Mouse (Mus musculus) midbrain, embryonic 12.5 days (tissue): Measurements from ENCODE around the gene Gm10031. TPM values are rescaled to one million over a fixed set of nuclear protein-coding genes. Genes with fewer than 3 reads are reported as not detected.

Experiments
- ATAC-seq: fragments of 200-750 bp; cut with Nextera tagmentation; 2 replicates; pipeline ENCODE4 v1.8.0; 2017; ENCODE audit warnings: low read depth, moderate TSS enrichment, moderate library complexity; ENCODE audit not compliant: low FRiP score
- H3K27ac ChIP-seq: fragments of 300-500 bp; sonication (generic); replicated peaks from 2 replicates; pipeline ENCODE4 v1.5.1; 2016; ENCODE audit warnings: mild to moderate bottlenecking
- H3K27me3 ChIP-seq: fragments of 300-500 bp; sonication (generic); 2 replicates; pipeline ENCODE4 v1.6.1; 2016; ENCODE audit warnings: mild to moderate bottlenecking
- H3K36me3 ChIP-seq: fragments of 300-500 bp; sonication (generic); 2 replicates; pipeline ENCODE4 v1.6.1; 2016
- H3K4me1 ChIP-seq: fragments of 300-500 bp; sonication (generic); 2 replicates; pipeline ENCODE4 v1.6.1; 2016
- H3K4me2 ChIP-seq: fragments of 300-500 bp; sonication (generic); replicated peaks from 2 replicates; pipeline ENCODE4 v1.6.1; 2016; ENCODE audit warnings: mild to moderate bottlenecking, moderate library complexity
- H3K4me3 ChIP-seq: fragments of 300-500 bp; sonication (generic); 2 replicates; pipeline ENCODE4 v1.5.1; 2016; ENCODE audit warnings: mild to moderate bottlenecking
- H3K9ac ChIP-seq: fragments of 300-500 bp; sonication (generic); replicated peaks from 2 replicates; pipeline ENCODE4 v1.6.1; 2016; ENCODE audit warnings: mild to moderate bottlenecking, moderate library complexity
- H3K9me3 ChIP-seq: fragments of 300-500 bp; sonication (generic); 2 replicates; pipeline ENCODE4 v1.6.1; 2016; ENCODE audit warnings: mild to moderate bottlenecking
- WGBS: fragments of 180-500 bp; shearing (Covaris S2); methylation state at CpG from one replicate; pipeline ENCODE4 v1.1.7; 2016; 5-methylcytosine and 5-hydroxymethylcytosine counted together
- polyA plus RNA-seq: library from polyadenylated mRNA; unstranded; fragments of >200 nt; fragmentation: Nextera tagmentation; extraction: Ambion mirVana; gene quantifications from 2 replicates; pipeline ENCODE4 v1.2.1, GENCODE M21; 2016

Gm10031 gene
- polyA plus RNA-seq, 1 experiment from 2014 or later, result 0.89 TPM

DNA sequence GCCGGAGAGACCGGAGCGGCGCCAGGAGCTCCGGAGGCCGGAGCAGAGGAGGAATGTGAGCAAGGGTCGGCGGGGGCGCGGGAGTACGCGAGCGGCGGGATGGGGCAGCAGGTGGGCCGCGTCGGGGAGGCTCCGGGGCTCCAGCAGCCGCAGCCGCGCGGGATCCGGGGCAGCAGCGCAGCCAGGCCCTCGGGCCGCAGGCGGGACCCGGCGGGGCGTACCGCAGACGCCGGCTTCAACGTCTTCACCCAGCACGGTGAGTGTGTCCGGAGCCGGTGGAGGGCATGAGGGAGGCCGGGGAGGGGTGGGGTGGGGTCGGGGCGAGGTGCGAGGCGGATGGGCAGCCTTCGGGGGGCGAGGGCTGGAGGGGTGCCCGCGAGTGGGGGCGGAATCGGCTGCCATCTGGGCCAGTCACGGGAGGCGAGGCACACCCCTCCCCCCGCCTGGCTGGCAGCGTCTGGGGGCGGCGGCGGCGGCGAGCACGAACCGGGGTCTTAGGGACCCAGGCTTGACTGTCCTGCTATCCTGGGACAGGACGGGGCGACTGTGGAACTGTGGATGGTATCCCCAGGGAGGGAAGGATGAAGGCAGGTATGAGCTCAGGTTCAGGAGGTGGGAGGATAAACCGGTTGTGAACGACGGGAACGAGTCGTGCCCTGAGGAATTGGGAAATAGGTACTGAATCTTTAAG lies 35.3 kb downstream of the Gm10031 start:
- 0 out of 2 replicates have a peak, but pooled peaks cover 4% of the 10 kb centered on the region for H3K27me3 ChIP-seq
- peak overlapping the region; percentile 95 for H3K9ac ChIP-seq
- H3K27ac ChIP-seq, result peak overlapping the region; percentile 96
- H3K9me3 ChIP-seq, result no peaks in the 10 kb centered on the region
- peaks cover 17% of the 10 kb centered on the region for H3K4me1 ChIP-seq
- H3K4me3 ChIP-seq, result peak overlapping the region; percentile 90
- ATAC-seq, result peak; percentile 73
- H3K4me2 ChIP-seq, result peak overlapping the region; percentile 65
- 0% methylated on average over 24 of the region's 66 CpGs for WGBS
- no peaks in the 10 kb centered on the region for H3K36me3 ChIP-seq

DNA sequence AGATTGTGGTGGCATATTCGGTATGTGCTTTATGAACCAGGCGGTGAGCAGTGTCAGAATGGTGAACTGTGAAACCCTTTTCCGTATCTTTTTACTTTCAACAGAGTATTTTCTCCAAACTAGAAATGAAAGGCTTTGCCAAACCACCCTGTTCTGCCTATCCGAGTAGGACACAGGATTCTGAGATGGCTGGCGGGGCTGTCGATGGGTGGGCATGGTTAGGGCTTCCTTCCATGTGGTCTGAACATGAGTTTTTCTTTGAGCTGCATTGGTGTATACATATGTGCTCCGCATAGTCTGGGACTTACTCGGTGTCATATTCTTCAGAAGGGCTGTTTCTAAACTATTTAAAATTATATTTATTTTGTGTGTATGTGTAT lies 35.8 kb downstream of the Gm10031 start:
- Histone ChIP-seq H3K27ac (peak overlapping the region; percentile 96), H3K9ac (peak overlapping the region; percentile 95), H3K9me3 (no peaks in the 10 kb centered on the region), H3K4me3 (peak overlapping the region; percentile 90), H3K36me3 (no peaks in the 10 kb centered on the region), H3K4me2 (peak overlapping the region; percentile 65), H3K27me3 (0 out of 2 replicates have a peak, but pooled peaks cover 4% of the 10 kb centered on the region), H3K4me1 (peaks cover 17% of the 10 kb centered on the region)
- ATAC-seq, result no peak
- 18% methylated on average over 8 of the region's 8 CpGs for WGBS

DNA sequence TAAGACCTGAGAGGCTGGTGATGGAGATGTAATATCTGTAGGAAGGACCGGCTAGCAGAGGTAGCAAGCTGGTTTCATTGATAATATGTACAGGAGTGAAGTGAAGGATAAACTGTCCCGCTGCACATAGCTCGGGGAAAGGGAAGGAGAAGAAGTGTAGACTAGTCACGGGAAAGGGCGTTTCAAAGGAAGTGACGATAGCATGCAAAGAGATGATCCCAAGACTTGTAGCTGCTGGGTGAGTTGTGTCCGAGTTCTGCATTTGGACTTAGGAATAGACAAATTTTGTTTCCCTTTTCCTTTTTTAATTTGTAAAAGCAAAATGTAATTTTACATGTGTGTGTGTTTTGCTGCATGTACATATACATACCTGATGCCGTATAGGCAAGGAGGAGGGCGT lies 36.7 kb downstream of the Gm10031 start:
- Histone ChIP-seq H3K9me3 (no peaks in the 10 kb centered on the region), H3K36me3 (no peaks in the 10 kb centered on the region), H3K9ac (no peak overlapping the region; the same call in 1 of the 2 replicates), H3K4me3 (no peak overlapping the region), H3K4me2 (peak overlapping the region; percentile 65), H3K27me3 (no peaks in the 10 kb centered on the region), H3K27ac (no peak overlapping the region), H3K4me1 (peaks cover 17% of the 10 kb centered on the region)
- no peak for ATAC-seq
- WGBS, result 89% methylated on average over 9 of the region's 9 CpGs

DNA sequence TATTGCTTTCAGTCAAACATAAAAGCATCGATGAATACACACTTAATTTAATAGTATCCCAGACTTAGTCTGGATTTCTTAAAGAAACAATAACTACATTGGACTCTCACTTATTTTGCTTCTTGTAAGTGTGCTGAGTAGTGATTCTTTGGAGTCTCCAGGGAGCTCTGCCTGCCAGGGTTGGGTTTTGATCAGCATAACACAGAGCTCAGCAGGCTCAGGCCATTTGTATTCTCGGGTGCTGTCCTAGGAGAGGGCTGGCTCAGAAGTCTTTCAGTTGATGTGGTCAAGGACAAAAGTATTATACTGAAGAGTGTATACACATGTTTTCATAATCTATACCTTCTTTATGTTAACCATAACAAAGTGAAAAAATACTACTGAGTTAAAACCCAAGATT lies 41.5 kb downstream of the Gm10031 start:
- no peak overlapping the region for H3K9ac ChIP-seq
- no peak overlapping the region for H3K4me3 ChIP-seq
- ATAC-seq, result no peak
- no peaks in the 10 kb centered on the region for H3K9me3 ChIP-seq
- no peaks in the 10 kb centered on the region for H3K27me3 ChIP-seq
- no peaks in the 10 kb centered on the region for H3K36me3 ChIP-seq
- no peak overlapping the region for H3K27ac ChIP-seq
- H3K4me1 ChIP-seq, result peaks cover 7% of the 10 kb centered on the region
- no peak overlapping the region for H3K4me2 ChIP-seq
- 62% methylated on average over 2 of the region's 2 CpGs for WGBS

DNA sequence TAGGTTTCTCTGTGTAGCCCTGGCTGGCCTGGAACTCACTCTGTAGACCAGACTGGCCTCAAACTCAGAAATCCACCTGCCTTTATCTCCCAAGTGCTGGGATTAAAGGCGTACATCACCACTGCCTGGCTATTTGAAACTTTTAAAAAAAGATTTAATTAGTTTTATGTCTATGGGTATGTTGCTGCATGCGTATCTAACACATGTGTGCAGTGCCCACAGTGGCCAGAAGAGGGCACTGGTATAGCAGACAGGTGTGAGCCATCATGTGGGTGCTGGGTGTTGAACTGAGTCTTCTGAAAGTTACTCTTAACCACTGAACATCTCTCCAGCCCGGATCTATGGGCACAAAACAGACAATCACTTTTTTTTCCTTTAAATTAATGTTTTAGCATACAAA lies 42.3 kb downstream of the Gm10031 start:
- no peaks in the 10 kb centered on the region for H3K9me3 ChIP-seq
- 98% methylated on average over 3 of the region's 3 CpGs for WGBS
- H3K27me3 ChIP-seq, result no peaks in the 10 kb centered on the region
- ATAC-seq, result no peak
- no peak overlapping the region for H3K27ac ChIP-seq
- H3K36me3 ChIP-seq, result no peaks in the 10 kb centered on the region
- H3K4me3 ChIP-seq, result no peak overlapping the region
- no peak overlapping the region for H3K4me2 ChIP-seq
- no peak overlapping the region for H3K9ac ChIP-seq
- H3K4me1 ChIP-seq, result peaks cover 4% of the 10 kb centered on the region; the same call in 1 of the 2 replicates

DNA sequence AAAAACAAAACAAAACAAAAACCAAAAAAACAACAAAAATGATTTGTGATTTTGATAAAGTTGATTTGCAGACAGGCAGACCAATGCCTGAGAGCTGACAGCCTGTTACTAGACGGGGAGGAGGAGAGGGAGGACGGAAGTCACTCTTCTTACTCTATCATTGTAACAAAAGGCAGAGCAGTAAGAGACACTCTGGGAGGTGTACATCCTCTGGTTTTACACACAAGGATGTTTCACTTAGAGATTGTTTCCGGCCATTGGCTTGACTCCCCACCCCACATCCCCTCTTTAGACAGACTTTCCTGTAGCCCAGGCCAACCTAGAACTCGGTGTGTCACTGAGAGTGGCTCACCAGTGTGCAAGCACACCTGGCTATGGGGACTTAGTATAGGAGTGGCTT lies 45.8 kb downstream of the Gm10031 start:
- Histone ChIP-seq H3K4me2 (no peak overlapping the region), H3K4me3 (no peak overlapping the region), H3K36me3 (no peaks in the 10 kb centered on the region), H3K9me3 (no peaks in the 10 kb centered on the region), H3K9ac (no peak overlapping the region), H3K27me3 (no peaks in the 10 kb centered on the region), H3K27ac (no peak overlapping the region), H3K4me1 (no peaks in the 10 kb centered on the region)
- no peak for ATAC-seq
- 89% methylated on average over 4 of the region's 4 CpGs for WGBS

DNA sequence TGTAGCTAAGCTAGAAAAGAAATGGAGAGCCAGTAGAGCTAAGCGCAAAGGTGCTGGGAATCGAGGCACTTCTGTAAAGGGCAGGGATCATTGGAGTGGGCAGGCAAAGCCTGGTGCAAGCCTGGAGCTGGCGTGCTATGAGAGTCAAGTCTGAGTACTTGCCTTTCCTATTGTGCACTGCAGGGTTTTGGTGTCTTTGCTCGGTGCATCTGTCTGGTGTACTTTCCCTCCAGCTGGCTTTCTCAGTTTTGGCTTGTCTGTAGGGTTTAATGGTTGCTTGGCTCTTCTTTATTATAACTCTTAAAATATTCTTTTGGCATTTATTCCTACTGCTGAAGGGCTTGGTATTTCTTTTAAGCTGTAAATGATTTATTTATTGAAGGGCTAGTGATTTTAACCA lies 49.1 kb downstream of the Gm10031 start:
- Histone ChIP-seq H3K4me1 (no peaks in the 10 kb centered on the region), H3K9me3 (no peaks in the 10 kb centered on the region), H3K4me2 (no peak overlapping the region), H3K27me3 (no peaks in the 10 kb centered on the region), H3K27ac (no peak overlapping the region), H3K4me3 (no peak overlapping the region), H3K9ac (no peak overlapping the region), H3K36me3 (no peaks in the 10 kb centered on the region)
- 89% methylated on average over 4 of the region's 4 CpGs for WGBS
- no peak for ATAC-seq

Other genes with a start within 250 kb of the Gm10031 start
- 0.18 and 0.31 TPM in 2 replicates for gene Tdrd5, start 220.3 kb upstream of the Gm10031 start, polyA plus RNA-seq
- 0.18 and 0.40 TPM in 2 replicates for gene Nphs2, start 213.3 kb upstream of the Gm10031 start, polyA plus RNA-seq
- gene Gm2000, start 158.0 kb upstream of the Gm10031 start, polyA plus RNA-seq, result 683 and 713 TPM in 2 replicates
- 0.31 TPM in 1 of 2 replicates, not detected in the other for gene Axdnd1, start 102.9 kb upstream of the Gm10031 start, polyA plus RNA-seq
- 19.3 and 20.2 TPM in 2 replicates for gene Soat1, start 49.7 kb upstream of the Gm10031 start, polyA plus RNA-seq
- 6.2 and 6.4 TPM in 2 replicates for gene Abl2, start 34.8 kb downstream of the Gm10031 start, polyA plus RNA-seq
- gene Tor3a, start 150.3 kb downstream of the Gm10031 start, polyA plus RNA-seq, result 2.9 and 4.8 TPM in 2 replicates
- 27.9 and 28.5 TPM in 2 replicates for gene Fam20b, start 195.1 kb downstream of the Gm10031 start, polyA plus RNA-seq